Mouse (Mus musculus) kidney, postnatal 25 days (tissue): ENCODE measurements around the gene Trank1.

ENCODE experiments used
- DNase-seq, 2 experiments: peaks; one replicate each; pipeline ENCODE4 v3.0.0; 2021; ENCODE audit warnings: mixed read lengths in 2 of 2

Trank1 gene

DNA sequence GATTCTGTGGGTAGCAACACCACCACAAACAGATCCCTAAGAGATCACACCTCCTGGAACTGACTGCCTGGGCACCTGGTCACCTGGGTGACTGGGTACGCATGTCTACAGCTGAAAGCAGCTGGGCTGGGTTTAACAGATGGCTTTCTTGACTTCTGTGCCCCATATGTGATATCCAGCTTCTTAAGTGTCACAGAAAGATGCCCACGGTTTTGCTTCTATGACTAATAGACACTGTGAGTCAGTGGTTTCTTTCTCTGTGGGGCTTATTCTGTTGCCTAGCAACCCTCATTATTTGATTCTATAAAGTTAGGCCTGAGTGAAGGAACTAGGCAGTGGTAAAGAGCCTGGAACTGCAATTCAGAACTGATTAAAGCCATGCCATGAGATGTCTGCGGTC lies 72.2 kb downstream of the Trank1 start:
- DNase-seq, result no peak

DNA sequence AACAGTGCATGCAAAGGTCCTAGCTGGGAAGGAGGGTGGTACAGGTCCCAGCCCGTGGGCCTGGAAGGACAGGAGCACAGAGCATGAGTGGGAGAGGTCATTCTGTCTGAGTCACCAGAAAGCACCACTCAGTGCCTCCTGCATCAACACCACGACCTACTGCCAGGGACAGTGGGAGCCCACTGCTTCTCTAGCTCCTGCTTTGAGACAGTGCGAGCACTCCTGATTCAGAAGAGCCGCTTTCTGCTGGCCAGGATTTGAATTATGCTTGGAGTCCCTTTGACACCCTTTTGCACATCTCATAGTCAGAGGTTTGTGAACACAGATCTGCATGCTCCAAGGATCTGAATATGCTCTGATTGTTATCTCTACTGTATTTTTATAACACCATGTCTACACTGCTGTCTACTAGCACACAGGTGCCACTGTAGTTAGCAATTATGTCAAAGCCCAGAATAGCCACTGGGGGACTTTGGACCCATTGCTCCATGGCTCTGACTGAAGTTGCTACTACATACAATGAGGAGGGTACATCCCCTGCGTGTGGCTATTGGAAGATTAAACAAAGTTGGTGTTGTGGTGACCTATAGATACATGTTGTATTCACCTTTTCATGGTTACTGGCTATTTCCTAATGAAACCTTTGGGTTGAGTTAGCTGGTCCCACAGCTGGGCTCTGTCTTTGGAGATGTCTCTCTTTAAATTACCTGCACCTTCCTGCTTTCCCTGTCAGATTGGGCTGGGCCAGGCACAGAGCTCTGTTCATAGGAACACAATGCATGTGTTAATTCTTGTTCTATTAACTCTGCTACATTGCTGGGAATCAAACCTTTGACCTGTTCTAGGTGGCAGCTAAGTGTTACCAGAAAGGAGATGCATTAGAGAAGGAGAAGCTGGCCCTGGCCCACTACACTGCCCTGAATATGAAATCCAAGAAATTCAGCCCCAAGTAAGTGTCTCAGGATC lies 74.3 kb downstream of the Trank1 start:
- peak in 1 of 2 experiments; percentile 10 for DNase-seq

DNA sequence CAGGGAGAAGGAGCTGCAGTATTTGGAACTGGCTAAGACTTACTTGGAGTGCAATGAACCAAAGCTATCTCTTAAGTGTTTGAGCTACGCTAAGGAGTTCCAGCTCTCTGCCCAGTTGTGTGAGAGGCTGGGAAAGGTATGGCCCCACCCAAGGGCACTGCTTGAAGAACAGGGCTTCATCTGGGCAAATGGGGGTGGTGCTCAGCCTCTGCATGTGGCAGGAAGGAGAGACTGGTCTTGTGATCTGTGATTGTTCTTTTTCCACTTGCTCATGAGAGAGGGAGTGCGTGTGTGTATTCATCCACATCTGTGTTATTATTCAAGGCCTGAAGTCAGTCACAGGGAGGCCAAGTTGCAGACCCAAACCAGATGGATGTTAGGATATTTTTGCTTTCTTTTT lies 75.0 kb downstream of the Trank1 start:
- DNase-seq, result peak; percentile 10 to 53

DNA sequence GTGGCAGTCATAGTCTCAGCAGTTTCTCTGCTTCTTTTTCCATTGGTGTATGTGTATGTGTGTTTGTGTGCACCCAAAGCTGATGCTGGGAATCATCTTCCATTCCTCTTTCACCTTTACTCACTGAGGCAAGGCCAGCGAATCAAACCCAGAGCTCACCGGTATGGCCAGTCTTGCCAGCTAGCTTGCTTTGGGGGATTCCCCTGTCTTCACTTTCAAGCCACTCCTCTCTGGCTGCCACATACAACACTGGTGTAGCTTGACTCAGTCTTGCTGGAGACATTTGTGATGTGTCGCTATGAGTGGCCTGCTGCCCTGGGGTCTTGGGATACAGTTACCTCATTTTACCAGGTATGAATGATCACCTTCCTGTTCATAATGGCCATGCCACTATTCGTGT lies 76.0 kb downstream of the Trank1 start:
- no peak for DNase-seq

DNA sequence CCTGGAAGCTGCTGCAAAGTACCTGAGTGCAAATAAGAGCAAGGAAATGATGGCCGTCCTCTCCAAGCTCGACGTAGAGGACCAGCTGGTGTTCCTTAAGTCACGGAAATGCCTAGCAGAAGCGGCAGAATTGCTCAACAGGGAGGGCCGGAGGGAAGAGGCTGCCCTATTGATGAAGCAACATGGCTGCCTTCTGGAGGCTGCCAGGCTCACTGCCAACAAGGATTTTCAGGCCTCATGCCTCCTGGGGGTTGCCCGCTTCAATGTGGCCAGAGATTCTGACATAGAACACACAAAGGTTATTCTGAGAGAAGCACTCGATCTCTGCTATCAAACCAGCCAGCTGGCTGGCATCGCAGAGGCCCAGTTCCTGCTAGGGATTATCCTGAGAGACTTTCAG lies 78.5 kb downstream of the Trank1 start:
- DNase-seq, result peak in 1 of 2 experiments; percentile 40

DNA sequence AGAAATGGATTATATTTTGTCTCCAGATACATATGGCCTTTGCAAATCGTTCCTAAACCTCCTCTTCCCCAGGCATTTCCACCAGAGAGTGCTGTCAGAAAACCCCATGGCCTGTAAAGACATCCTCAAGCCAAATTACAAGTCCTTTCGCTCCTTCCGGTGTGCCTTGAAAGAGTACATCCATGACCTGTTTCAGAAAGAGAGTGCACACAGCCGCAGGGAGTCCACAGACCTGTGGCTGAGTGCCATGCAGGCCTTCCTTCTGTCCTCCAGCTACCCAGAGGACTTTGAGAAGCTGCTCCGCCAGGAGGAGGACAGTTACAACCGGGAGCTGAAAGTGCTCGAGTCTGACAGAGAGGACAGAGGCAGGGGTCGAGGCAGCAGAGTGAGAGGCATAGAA lies 79.5 kb downstream of the Trank1 start:
- no peak for DNase-seq

DNA sequence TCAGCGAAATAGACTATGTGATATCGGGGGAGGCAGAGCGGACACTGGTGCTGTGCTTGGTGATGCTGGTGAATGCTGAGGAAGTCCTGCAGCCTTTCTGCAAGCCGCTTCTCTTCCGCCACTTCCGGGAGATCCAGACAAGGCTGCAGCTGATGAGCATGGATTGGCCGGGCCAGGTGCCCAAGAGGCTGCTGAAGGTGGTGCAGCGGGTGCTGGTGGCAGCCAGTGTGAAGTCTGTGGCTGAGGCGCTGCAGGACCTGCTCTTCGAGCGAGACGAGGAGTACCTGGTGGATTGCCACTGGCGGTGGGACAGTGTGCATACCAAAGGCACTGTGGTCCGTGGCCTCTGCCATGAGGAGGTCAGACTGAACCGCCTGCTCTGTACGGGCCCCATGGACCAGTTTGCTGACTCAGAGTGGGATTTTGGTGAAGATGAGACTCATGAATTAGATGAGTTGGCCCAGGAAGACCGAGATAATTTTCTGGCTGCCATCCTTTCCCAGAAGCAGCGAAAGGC lies 80.4 kb downstream of the Trank1 start:
- DNase-seq, result no peak

DNA sequence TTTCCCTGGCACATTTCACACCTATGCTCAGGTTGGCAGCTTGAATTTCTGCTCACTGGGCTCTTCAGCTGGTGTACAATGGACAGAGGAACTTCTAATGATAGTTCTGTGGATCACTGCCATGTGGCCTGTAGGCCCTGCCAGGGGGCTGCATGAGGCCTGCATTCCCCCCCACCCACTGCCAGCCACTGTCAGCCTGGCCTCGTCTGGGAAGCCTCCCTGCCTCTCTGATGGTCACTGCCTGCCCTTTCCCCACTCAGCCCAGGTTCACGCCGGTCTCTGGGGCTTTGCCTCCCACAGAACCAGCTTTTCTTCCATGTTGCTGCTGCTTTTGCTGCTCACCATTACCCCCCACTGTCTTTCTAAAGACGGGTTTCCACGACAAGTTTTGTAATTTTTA lies 83.7 kb downstream of the Trank1 start:
- no peak for DNase-seq

DNA sequence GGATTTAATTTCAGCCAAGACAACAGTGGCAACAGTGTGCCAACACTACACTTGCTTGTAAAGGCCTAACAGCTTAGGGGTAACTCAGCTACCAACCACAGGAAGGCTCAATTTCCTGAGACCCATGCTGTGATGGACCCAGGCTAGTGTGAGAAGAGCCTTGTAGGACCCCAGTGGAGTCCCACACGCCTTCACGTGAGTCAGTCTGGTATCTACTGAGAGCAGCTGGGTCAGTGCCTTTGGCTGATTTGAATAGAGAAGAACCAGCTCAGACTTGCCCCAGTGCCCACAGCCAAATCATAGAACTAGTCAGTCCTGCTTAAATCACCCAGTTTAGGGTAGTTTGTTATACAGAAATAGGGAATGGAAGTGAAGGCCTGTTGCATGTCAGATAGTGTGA lies 86.5 kb downstream of the Trank1 start:
- no peak for DNase-seq

DNA sequence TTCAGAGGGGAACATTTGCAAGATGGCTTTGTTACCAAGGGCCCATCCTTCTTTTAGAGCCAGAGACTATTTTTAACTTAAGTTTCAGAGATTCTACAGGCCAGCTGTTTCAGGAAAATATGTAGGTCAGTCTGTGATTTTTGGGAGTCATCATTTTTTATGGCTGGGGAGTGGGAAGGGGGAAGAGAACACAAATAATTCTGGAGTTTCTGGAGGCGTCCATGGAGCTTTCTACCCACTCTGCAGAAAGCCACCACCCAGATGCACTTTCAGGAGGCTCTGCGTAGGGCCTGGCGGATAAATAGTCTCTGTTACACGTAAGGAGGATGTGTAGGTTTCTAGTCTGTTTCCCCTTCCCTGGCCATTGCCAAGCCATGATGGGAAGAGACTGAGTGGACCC lies 88.5 kb downstream of the Trank1 start:
- DNase-seq, result no peak

DNA sequence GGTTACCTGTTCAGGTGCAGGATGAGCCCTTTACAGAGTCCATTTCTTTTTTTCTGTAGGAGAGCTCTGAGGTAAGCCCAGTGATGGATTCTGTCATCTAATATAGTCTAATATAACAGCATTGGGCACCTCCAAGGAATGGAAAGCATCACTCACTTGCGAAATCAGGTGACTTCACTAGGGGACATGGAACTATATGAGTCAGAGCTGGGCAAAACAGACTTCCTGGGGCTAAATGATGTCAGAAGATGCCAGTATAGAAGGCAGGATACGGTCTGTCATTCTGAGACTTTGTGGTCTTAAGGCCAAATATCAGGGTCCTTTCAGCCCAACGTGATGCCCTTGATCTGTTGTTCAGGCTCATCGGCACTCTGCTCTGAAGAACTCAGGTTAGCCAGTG lies 91.6 kb downstream of the Trank1 start:
- no peak for DNase-seq

DNA sequence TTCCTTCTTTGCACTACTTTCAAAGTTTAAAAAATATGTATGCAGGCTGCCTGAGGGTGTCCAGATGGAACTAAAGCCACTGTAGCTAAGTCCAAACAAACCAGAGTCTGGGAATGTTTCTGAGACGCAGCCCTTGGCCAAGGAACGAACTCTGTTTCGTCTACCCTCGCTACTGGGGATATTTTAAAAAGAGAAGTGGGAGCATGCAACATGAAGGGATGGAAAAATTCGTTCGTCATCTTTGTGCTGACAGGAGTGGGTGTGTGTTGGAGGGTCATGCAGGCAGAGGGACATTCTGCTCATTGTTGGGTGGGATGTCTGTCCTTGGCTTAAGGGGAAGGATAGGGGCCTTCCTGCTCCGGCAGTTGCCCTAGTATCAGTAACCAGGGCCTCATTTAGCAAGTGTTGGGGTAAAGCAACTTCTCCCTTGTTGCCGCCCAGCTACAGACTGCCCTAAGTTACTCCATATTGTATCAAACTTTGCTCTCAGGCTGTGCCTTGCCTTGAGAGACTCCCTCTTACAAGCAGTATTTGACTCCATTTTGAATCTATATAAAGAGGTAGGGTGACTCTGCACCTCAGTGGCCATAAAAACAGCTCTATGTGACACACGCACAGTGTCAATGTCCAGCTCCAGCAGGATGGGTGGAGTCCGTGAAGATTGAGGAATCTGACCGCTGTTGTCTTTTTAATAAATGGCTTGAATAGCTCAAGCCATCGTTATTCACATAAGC lies 93.0 kb downstream of the Trank1 start:
- DNase-seq, result no peak

DNA sequence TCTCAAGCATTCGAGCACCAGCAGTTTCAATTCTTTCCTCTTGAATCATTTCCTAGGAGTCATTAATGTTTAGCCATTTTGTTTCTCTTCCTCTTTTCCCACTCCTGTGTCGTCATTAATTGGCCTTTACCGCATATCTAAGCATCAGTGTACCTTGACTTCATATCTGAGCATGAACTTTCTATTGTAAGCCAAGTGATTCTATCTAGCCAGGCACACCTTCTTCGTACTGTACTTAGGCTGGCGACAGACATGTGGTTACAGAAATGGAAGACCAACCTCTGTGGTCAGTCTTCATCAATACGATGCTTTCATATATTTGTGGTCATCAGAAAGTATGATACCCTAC lies 93.5 kb downstream of the Trank1 start:
- DNase-seq, result no peak

DNA sequence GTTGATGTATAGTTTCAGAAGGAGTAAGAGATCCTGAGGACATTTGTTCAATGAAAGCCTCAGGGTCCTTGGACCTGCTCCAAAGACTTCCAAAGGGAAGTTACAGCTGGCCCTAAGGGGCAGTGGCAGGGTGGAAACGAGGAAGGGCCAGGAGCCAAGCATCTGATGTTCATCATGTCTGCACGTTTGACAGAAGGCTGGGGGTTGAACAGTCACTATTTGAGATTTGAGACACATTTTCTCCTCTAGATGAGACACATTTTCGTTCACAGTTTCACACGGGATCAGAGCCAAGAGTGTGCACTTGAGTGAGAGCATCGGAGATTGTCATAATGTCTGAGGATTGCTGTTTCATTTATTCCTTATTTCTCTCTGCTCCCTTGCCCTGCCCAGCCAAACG lies 96.5 kb downstream of the Trank1 start:
- DNase-seq, result no peak

DNA sequence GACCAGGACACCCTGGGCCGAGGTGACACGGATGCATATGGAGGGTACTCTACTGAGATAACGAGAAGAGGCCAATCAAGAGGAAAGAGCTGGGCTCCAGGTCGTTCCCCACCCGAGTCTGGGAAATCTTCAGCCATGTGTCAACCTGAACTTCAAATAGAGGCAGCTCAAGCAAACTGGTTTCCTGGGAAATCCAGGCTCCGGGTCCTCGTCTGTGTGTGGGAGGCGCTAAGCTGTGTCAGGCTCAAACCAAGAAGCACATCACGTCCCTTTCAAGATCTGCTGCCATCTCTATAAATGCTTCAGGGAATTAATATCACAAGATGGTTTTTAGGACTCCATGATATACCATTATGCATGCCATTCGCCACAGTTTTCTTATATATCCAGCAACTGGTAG lies 96.9 kb downstream of the Trank1 start:
- no peak for DNase-seq

DNA sequence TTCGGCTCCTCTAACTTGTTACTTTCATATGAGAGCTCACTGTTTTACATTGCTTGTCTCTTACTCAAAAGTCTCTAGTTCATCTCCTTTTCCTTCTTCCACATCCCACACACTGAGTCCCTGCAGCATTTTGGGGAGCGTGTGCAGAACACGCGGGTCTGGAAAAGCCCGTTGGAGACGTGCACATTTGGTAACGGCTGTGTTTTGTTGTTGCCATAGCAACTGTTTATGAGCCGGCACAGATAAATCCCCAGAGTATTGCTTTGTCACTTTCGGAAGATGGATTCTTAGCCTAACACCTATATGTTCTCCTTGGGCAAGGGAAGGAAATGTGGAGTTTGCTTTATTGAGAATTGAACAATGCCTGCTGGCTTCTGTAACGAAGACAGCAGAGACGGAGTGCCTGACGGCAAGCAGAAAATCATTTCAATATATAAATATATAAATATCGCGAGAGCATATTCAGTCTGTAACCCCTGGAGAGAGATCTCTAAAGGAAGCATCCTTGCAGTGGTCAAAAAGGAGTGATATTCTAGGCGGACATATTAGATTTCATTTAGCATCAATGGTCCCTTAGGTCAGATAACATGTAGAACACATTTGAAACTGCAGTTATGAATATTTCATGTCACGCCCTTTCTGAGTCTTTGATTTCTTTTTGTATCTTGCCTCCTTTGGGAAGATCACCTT lies 101.1 kb downstream of the Trank1 start:
- no peak for DNase-seq

DNA sequence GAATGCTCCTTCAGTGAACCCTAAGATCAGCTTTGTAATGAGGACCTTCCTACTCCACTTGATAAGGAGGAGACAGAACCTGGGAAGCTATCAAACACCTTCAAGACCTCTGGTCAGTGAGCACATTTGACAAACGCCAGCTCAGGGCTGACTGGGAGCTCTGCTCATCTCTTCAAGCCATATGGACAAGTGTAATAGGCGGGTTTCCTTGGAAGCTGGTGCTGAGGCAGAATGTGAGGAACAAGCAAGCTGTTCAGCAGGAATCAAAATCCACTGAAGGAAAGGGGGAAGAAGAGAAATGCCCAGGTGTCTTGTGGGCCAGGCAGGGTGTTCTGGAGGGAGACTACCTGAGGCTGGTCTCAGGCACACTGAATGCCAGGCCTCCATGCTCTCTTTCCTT lies 110.3 kb downstream of the Trank1 start:
- DNase-seq, result no peak

DNA sequence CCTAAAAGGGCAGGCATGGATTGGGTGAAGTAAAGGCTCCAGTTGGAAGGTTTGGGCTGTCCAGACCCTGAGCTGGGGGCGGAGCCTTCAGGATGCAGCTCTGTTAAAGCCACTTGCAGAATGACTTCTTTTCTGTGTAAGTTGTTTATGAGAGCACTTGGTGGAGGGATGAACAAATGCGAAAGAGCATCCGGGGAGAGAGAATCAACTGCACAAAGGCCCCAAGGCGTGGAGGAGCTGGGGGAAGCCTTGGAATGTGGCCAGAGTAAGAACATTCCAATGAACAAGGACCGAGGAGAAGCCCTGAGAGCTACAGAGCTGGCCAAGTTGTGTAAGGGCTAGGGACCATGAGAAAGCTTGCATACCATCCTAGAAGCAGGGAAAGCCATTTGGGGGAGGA lies 111.0 kb downstream of the Trank1 start:
- DNase-seq, result no peak

DNA sequence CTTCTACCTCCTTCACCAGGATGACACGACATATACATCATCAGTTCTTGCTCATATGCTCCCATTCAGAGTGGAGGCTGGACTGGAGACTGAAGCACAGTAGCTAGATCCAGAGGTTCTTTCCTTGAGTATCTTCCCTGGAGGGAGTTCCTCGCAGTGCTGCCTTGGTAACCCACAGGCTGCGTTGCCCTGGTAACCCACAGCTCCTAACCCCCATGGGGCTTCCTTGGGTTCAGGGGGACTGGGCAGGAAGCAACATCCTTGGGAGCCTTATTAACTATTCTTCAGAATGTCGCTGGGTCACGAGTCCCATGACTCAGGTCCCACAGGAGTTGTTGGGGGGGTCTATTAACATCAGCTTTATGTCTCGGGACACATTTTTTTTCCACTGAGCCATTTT lies 113.6 kb downstream of the Trank1 start:
- DNase-seq, result no peak

DNA sequence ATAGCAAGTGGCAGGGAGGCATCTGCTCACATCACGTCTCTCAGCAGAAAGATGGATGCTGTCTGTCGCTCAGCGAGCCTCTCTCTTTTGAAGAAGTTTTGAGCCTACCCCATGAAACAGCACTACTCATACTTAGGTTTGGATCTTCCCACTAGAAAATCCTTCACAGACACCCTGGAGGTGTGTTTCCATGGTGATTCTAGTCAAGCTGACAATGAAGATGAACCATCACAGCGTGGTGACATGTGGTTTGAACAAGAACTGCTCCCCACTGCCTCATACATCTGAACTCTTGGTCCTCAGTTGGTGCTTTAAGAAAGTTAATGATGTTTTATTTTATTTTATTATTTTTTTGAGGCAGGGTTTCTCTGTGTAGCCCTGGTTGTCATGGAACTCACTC lies 114.4 kb downstream of the Trank1 start:
- DNase-seq, result no peak

DNA sequence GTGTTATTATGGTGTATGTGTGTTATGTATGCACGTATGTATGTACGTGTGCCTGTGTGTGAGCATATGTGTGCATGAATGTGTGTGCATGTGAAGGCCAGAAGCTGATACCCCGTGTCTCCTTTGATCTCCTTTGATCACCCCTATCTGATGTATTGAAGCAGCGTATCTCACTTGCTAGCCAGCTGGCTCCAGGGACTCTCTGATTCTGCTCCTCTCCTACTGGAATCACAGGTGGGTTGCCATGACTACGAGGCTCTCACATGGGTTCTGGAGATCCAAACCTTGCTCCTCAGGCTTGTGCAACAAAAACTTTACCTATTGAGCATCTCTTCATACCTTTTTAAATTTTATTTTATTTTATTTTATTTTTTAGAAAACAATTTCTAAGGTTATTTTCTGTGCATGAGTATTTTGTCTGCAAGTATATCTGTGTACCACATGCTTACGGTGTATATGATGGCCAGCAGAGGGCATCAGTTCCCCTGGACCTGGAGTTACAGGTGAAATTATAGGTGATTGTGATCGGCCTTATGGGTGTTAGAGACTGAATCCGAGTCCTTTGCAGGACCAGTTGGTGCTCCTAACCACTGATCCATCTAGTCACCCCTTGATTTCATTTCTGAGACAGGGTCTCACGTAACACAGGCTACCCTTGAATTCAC lies 116.5 kb downstream of the Trank1 start:
- peak; percentile 57 to 68 for DNase-seq

DNA sequence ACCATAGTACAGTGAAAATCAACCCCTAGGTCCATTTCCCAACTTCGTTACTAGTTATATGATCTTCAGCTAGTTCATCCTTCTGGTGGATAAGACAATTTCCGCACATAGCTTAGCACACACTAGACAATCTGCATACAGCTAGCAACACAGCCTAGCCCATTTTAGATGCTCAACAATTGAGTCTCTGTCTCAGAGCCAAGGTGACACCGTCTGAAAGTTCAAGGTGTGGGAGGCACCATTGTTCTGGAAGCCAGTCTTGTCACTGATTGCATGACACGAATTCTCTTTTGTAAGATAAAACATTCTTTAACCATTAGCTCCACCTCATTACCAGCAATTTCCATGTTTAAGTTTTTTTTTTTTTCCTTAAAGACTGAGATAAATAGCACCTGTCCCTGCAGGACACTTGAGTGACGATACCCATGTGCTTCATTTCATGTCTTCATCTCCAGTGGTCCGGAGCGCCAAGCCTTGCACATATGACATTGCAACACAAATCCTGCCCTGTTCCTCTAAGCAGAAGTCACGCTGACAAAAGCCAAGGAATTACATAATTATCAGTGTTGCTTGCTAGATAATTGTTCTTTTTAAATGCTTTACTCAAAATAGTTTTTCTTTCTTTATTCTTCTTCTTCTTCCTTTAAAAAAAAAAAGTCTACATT lies 117.3 kb downstream of the Trank1 start:
- DNase-seq, result no peak
